Mouse (Mus musculus) lung, postnatal 0 days (tissue): ENCODE measurements around the gene Ltbp2.

ENCODE experiments used
- CTCF ChIP-seq: IDR thresholded peaks from 2 replicates; pipeline ENCODE4 v1.5.1; 2016; ENCODE audit warnings: antibody characterized with exemption, mild to moderate bottlenecking
- EP300 ChIP-seq: IDR thresholded peaks from 2 replicates; pipeline ENCODE4 v1.6.1; 2016; ENCODE audit warnings: antibody characterized with exemption, mild to moderate bottlenecking, control low read depth

DNA sequence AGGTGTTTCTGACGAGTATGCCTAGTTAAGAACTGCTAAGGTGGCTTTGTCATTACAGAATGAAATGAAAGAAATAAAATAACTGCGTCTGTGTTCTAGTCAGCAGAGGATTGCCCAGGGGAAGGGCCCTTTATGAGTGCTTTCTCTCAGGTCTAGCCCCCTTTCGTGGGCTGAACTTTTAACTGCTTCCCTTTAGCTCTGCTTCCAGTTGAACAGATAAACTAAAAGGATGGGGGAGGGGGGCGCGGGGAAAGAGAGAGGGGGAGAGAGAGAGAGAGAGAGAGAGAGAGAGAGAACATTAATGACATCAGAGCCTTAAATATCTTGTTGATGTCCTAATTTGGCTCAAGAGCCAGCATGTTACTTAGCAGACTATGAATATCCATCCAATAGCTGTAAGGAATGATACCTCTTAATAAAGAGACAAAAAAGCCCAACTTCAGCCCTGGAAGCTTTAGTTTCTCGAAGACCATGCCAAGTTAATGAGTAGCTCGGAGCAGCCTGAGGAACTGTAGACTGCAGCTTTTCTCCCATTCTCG, 45.6 kb upstream of the Ltbp2 start:
- TF ChIP-seq CTCF (no peak), EP300 (no peak)
